Mouse (Mus musculus): ENCODE data around the gene Trim75. TPM values are rescaled to one million over a fixed set of nuclear protein-coding genes. Genes with fewer than 3 reads are reported as not detected.

Gene Trim75
- polyA plus RNA-seq, 2 experiments from 2014 or later: not detected

GRCm38 (mm10) chr8:64942946-64943345 is 44.7 kb downstream of the Trim75 start:
- ATAC-seq: no peak

- peak; percentile 61 for ATAC-seq
These were observed 46.1 kb downstream of the Trim75 start for GRCm38 (mm10) chr8:64941495-64941894.

- ATAC-seq: no peak
These were observed 46.6 kb downstream of the Trim75 start for GRCm38 (mm10) chr8:64941019-64941418.

GRCm38 (mm10) chr8:64934997-64935396 is 52.6 kb downstream of the Trim75 start:
- ATAC-seq: peak; percentile 83

Other genes with a start within 250 kb of the Trim75 start
- 1 to 10 TPM; 3.9 to 9.9 TPM for gene Klhl2, start 137.8 kb downstream of the Trim75 start, polyA plus RNA-seq (2017; shearing (Covaris generic))
- gene Tmem192, start 40.6 kb downstream of the Trim75 start, polyA plus RNA-seq (2017; shearing (Covaris generic)): 10 to 100 TPM; 35.4 to 37.2 TPM
- gene Trim61, start 30.7 kb upstream of the Trim75 start, polyA plus RNA-seq (2017; shearing (Covaris generic)): not detected
- not detected for gene Trim60, start 30.8 kb upstream of the Trim75 start, polyA plus RNA-seq (2017; shearing (Covaris generic))
- gene Apela, start 49.5 kb upstream of the Trim75 start, polyA plus RNA-seq (2017; shearing (Covaris generic)): not detected
- gene Gm10663, start 87.2 kb upstream of the Trim75 start, polyA plus RNA-seq (2017; shearing (Covaris generic)): not detected
- not detected for gene BC030870, start 141.7 kb upstream of the Trim75 start, polyA plus RNA-seq (2017; shearing (Covaris generic))

Measured in CD4-positive, CD25-positive, alpha-beta regulatory T cell, adult 4 months (primary cell).